Mouse (Mus musculus): ENCODE data around the gene Blcap. TPM values are rescaled to one million over a fixed set of nuclear protein-coding genes. Genes with fewer than 3 reads are reported as not detected.

The Blcap gene
- polyA plus RNA-seq (2014; fragmentation: Nextera tagmentation; extraction: Ambion mirVana) = 51.9 and 53.7 TPM in 2 replicates

DNA sequence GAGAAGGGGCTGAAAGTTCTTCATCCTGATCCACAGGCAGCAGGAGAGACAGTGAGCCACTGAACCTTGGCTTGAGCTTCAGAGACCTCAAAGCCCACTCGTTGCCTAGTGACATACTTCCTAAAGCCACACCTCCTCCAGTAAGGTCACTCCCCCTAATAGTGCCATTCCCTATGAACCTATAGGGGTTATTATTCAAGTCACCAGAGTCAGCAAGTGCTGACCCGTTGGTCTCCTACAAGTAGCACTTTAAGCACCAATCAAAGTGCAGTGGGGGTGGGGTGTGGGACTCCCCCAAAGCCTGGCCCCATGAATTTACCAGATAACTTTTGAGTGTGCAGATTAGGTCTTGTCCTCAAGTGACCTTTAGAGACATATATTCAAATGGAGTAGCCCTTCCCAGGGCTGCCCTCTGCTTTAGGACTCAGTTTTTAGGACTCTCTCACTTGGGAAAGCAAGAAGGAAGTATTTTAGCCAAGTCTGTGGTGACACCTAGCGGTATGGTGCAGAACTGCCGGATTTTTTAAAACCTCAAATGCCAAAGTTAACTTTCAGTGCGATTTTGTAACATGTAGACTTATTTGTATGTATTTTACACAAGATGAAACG is at the start of gene Blcap:
Gene Blcap (minus strand): TSS at position 51 of the 609 bp plus-strand sequence.
- no peaks in the 10 kb centered on the region for H3K27me3 ChIP-seq (replicated peaks; ENCODE audit: control insufficient read depth, insufficient read depth, low read length)
- no peak within 1 kb of the TSS for H3K9ac ChIP-seq (ENCODE audit: low read length)
- 12% methylated on average over 6 of the region's 6 CpGs for whole genome bisulfite sequencing
- no peak within 1 kb of the TSS for H3K27ac ChIP-seq (ENCODE audit: low read depth)
- H3K4me2 ChIP-seq (ENCODE audit: low read length) = no peak within 1 kb of the TSS
- no peaks in the 10 kb centered on the region for H3K36me3 ChIP-seq (ENCODE audit: control insufficient read depth, insufficient read depth, low read length)
- DNase-seq (ENCODE audit: low spot score) (peak; percentile 82), ATAC-seq (replicated peaks; ENCODE audit: low FRiP score, low TSS enrichment, low read depth) (0 out of 2 replicates have a peak, but pooled peaks have one; percentile 17)
- H3K4me3 ChIP-seq (ENCODE audit: low read depth, low read length) = no peak within 1 kb of the TSS
- H3K4me1 ChIP-seq (replicated peaks; ENCODE audit: control insufficient read depth, insufficient read depth, low read length) = peaks cover 9% of the 10 kb centered on the region; the same call in 1 of the 2 replicates
- no peaks in the 10 kb centered on the region for H3K9me3 ChIP-seq (ENCODE audit: control insufficient read depth, low read length)

DNA sequence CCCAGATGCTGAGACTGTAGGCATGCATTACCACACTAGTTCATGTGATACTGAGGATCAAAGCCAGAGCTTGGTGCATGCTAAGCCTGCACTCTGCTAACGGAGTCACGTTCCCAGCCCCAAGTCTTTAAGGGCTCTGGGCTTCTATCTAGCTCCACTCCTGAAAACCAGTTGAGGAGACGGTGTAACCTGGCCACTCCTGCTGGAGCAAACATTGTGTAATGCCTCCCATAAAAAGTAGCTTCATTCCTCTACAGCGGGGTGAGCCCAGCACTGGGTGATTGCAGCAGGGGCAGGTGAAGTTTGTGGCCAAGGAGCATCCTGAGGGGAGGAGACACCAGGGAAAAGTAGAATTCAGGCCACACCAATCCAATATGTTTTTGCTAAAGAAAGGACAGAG is 47.3 kb upstream of the Blcap start:
- WGBS = 75% methylated on average over 4 of the region's 4 CpGs
- DNase-seq (ENCODE audit: low spot score) (no peak), ATAC-seq (replicated peaks; ENCODE audit: low FRiP score, low TSS enrichment, low read depth) (no peak)
- no peaks in the 10 kb centered on the region for H3K9me3 ChIP-seq (ENCODE audit: control insufficient read depth, low read length)
- no peak overlapping the region for H3K27ac ChIP-seq (ENCODE audit: low read depth)
- H3K4me3 ChIP-seq (ENCODE audit: low read depth, low read length) = no peak overlapping the region
- no peak overlapping the region for H3K9ac ChIP-seq (ENCODE audit: low read length)
- H3K27me3 ChIP-seq (replicated peaks; ENCODE audit: control insufficient read depth, insufficient read depth, low read length) = no peaks in the 10 kb centered on the region
- no peaks in the 10 kb centered on the region for H3K36me3 ChIP-seq (ENCODE audit: control insufficient read depth, insufficient read depth, low read length)
- no peak overlapping the region for H3K4me2 ChIP-seq (ENCODE audit: low read length)
- peaks cover 7% of the 10 kb centered on the region; the same call in 1 of the 2 replicates for H3K4me1 ChIP-seq (replicated peaks; ENCODE audit: control insufficient read depth, insufficient read depth, low read length)

DNA sequence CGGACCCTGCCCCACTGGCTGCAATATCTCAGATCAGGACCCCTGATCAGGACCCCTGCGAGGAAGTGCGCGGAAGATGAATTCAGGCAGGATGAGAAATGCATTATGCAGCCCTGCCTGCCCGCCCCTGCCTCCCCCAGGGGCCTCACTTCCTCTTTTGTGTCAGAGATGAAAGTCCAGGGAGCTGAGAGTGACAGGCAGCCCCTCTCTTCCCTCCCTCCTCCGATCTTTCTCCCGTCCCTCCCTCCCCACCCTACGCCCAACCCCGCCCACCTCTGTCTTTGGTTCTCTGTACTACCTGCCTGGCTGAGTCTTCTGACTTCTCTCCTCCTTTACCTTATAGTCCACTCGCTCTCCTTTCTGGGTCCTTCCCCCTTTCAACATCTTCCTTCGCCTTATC is 42.9 kb upstream of the Blcap start:
- Histone ChIP-seq H3K36me3 (ENCODE audit: control insufficient read depth, insufficient read depth, low read length) (no peaks in the 10 kb centered on the region), H3K4me3 (ENCODE audit: low read depth, low read length) (no peak overlapping the region), H3K9me3 (ENCODE audit: control insufficient read depth, low read length) (no peaks in the 10 kb centered on the region), H3K4me1 (replicated peaks; ENCODE audit: control insufficient read depth, insufficient read depth, low read length) (peaks cover 7% of the 10 kb centered on the region; the same call in 1 of the 2 replicates), H3K27ac (ENCODE audit: low read depth) (no peak overlapping the region), H3K4me2 (ENCODE audit: low read length) (peak overlapping the region; percentile 7; the same call in 1 of the 2 replicates), H3K27me3 (replicated peaks; ENCODE audit: control insufficient read depth, insufficient read depth, low read length) (no peaks in the 10 kb centered on the region), H3K9ac (ENCODE audit: low read length) (no peak overlapping the region)
- peak; percentile 65; the same call in 1 of the 2 replicates for ATAC-seq (replicated peaks; ENCODE audit: low FRiP score, low TSS enrichment, low read depth)
- WGBS = 20% methylated on average over 11 of the region's 11 CpGs
- no peak for DNase-seq (ENCODE audit: low spot score)

DNA sequence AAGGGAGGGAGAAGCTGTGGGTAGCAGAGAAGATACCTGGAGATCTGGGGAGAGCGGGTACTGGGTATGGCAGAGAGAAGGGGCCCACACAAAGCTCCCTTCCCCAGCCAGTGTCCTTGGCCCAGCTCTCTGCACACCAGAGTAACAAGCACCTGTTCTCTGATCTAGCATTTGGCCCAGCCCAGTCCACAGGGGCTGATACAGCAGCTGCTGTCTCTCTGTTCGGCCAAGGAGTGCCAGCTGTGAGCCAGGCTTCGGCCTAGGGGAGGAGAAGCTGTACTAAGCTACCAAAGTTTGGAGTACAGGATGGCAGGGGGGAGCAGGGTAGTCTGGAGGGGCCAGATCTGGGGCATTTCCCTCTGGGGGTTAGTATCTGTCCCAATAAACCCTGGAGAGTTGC is 40.7 kb upstream of the Blcap start:
- no peak for DNase-seq (ENCODE audit: low spot score)
- H3K9me3 ChIP-seq (ENCODE audit: control insufficient read depth, low read length) = no peaks in the 10 kb centered on the region
- no peaks in the 10 kb centered on the region for H3K36me3 ChIP-seq (ENCODE audit: control insufficient read depth, insufficient read depth, low read length)
- H3K4me3 ChIP-seq (ENCODE audit: low read depth, low read length) = no peak overlapping the region
- ATAC-seq (replicated peaks; ENCODE audit: low FRiP score, low TSS enrichment, low read depth) = no peak
- peaks cover 22% of the 10 kb centered on the region for H3K4me1 ChIP-seq (replicated peaks; ENCODE audit: control insufficient read depth, insufficient read depth, low read length)
- WGBS = 80% methylated on average over 3 of the region's 3 CpGs
- H3K27me3 ChIP-seq (replicated peaks; ENCODE audit: control insufficient read depth, insufficient read depth, low read length) = no peaks in the 10 kb centered on the region
- H3K27ac ChIP-seq (ENCODE audit: low read depth) = no peak overlapping the region
- H3K9ac ChIP-seq (ENCODE audit: low read length) = no peak overlapping the region
- H3K4me2 ChIP-seq (ENCODE audit: low read length) = no peak overlapping the region

DNA sequence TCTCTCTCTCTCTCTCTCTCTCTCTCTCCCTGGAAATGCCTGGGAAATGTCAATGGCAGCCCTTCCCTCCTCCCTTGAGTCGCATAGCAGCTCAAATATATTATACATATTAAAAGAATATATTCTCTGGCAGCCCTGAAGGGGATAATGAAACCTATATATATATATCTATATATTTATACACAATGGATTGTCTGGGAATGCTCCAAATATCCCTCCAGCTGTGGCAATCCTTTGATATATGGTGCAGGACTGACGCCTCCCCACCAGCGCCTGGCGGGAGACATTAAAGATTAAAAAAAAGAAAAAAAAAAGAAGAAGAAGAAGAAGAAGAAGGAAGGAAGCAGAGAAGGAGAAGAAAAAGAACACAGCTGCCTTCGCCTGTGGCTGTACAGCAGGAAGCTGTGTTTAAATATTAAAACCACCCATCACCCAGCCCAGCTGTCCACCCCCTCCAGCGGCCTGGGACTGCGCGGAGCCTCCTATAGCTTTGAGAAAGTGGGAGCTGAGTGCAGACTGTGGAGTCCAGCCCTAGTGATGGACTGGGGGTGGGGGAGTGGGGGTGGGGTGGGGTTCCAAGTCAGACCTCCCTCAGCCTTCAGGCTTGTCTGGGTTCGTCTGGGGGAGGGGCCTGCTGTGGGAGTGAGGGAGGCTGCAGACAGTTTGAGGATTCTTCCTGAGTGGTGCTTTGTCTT is 36.6 kb upstream of the Blcap start:
- no peaks in the 10 kb centered on the region for H3K27me3 ChIP-seq (replicated peaks; ENCODE audit: control insufficient read depth, insufficient read depth, low read length)
- peak; percentile 69 for DNase-seq (ENCODE audit: low spot score)
- no peaks in the 10 kb centered on the region for H3K9me3 ChIP-seq (ENCODE audit: control insufficient read depth, low read length)
- no peak overlapping the region for H3K9ac ChIP-seq (ENCODE audit: low read length)
- WGBS = 28% methylated on average over 9 of the region's 9 CpGs
- H3K4me2 ChIP-seq (ENCODE audit: low read length) = peak overlapping the region; percentile 20; the same call in 1 of the 2 replicates
- H3K4me1 ChIP-seq (replicated peaks; ENCODE audit: control insufficient read depth, insufficient read depth, low read length) = peaks cover 21% of the 10 kb centered on the region
- ATAC-seq (replicated peaks; ENCODE audit: low FRiP score, low TSS enrichment, low read depth) = peak; percentile 71
- no peaks in the 10 kb centered on the region for H3K36me3 ChIP-seq (ENCODE audit: control insufficient read depth, insufficient read depth, low read length)
- peak overlapping the region; percentile 76 for H3K27ac ChIP-seq (ENCODE audit: low read depth)
- H3K4me3 ChIP-seq (ENCODE audit: low read depth, low read length) = no peak overlapping the region

DNA sequence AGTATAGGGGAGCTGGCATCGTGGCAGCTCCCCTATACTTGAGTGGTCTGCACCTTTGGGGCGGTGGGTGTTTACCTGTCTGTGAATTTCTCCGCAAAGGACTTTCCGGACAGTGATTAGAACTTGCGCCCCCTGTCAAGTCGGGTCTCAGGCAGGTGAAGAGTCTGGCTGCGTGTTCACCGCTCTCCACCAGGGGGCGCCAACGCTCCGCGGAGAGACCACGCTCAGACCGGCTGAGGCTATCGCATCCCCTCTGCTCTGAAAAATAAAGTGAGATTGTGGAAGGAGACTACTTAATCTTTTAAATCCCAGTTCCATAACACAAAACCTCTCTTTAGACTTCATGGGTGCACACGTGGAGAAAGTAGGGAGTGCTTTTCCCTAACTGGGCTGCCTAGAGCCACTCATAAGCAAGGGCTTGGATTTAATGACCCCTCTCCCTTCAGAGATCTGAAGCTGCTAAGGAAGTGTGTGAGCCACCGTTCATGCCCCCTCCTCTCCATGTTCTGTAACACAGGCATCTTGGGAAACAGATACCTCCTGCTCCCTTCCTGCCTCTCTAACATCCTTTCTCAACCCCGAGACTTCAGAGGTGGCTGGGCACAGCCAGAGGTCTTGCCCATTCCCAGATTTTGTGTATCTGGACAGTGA is 34.1 kb upstream of the Blcap start:
- Histone ChIP-seq H3K4me1 (replicated peaks; ENCODE audit: control insufficient read depth, insufficient read depth, low read length) (peaks cover 33% of the 10 kb centered on the region), H3K9ac (ENCODE audit: low read length) (no peak overlapping the region), H3K27ac (ENCODE audit: low read depth) (no peak overlapping the region), H3K4me3 (ENCODE audit: low read depth, low read length) (no peak overlapping the region), H3K27me3 (replicated peaks; ENCODE audit: control insufficient read depth, insufficient read depth, low read length) (no peaks in the 10 kb centered on the region), H3K4me2 (ENCODE audit: low read length) (no peak overlapping the region), H3K36me3 (ENCODE audit: control insufficient read depth, insufficient read depth, low read length) (no peaks in the 10 kb centered on the region), H3K9me3 (ENCODE audit: control insufficient read depth, low read length) (no peaks in the 10 kb centered on the region)
- WGBS = 7% methylated on average over 18 of the region's 18 CpGs
- ATAC-seq (replicated peaks; ENCODE audit: low FRiP score, low TSS enrichment, low read depth) = no peak
- peak; percentile 94 for DNase-seq (ENCODE audit: low spot score)

DNA sequence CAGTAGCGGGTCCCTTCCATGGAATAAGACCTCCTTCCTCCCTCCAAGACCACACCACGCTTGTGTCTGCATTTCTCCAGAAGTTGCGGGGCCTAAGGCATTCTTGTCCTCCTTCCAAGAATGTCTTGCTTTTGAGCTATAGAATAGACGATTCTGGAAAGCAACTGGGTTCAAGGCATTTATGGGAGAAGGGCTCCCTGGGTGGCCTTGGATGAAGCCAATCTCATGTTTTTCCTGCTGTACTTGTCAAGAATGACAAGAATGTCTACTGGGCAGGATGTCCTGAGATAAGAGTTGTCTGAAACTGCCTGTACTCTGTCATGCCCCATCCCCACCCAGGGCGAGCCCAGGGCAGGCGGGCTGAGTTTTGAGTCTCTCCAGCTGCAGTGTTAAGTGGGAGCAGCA is 30.4 kb upstream of the Blcap start:
- no peak overlapping the region for H3K9ac ChIP-seq (ENCODE audit: low read length)
- peak overlapping the region; percentile 38; the same call in 1 of the 2 replicates for H3K27ac ChIP-seq (ENCODE audit: low read depth)
- no peaks in the 10 kb centered on the region for H3K27me3 ChIP-seq (replicated peaks; ENCODE audit: control insufficient read depth, insufficient read depth, low read length)
- DNase-seq (ENCODE audit: low spot score) = peak; percentile 75
- no peaks in the 10 kb centered on the region for H3K36me3 ChIP-seq (ENCODE audit: control insufficient read depth, insufficient read depth, low read length)
- peak; percentile 80 for ATAC-seq (replicated peaks; ENCODE audit: low FRiP score, low TSS enrichment, low read depth)
- no peaks in the 10 kb centered on the region for H3K9me3 ChIP-seq (ENCODE audit: control insufficient read depth, low read length)
- no peak overlapping the region for H3K4me3 ChIP-seq (ENCODE audit: low read depth, low read length)
- no peak overlapping the region for H3K4me2 ChIP-seq (ENCODE audit: low read length)
- 30% methylated on average over 6 of the region's 6 CpGs for WGBS
- peaks cover 17% of the 10 kb centered on the region for H3K4me1 ChIP-seq (replicated peaks; ENCODE audit: control insufficient read depth, insufficient read depth, low read length)

DNA sequence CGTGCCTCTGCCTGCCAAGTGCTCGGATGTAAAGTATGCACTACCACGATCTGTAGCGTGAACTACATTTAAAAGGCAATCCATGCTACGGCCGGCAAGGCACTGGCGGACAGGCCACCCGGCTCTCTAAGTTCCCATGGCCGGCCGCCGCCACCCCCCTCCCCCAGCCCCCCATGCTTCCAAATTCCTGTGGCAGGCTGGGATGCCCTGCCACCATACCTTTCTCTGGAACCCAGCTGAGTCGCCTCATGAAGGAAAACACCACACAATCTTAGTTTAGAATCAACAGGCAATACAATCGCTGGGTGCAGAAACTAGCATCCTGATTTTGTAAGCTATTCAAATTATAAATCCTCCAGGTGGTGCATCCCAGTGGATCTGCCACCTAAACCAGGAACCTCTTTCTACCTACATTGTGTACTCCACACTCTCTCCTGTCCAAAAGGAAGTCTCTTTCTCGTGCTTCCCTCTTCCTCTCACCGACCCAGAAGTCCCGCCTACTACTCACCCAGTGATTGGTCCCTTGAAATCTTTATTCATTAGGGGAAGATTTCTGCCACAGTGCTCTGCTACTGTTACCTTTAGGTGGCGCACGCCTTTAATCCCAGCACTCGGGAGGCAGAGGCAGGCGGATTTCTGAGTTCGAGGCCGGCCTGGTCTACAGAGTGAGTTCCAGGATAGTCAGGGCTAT is 25.9 kb upstream of the Blcap start:
- Histone ChIP-seq H3K36me3 (ENCODE audit: control insufficient read depth, insufficient read depth, low read length) (no peaks in the 10 kb centered on the region), H3K9ac (ENCODE audit: low read length) (no peak overlapping the region), H3K27me3 (replicated peaks; ENCODE audit: control insufficient read depth, insufficient read depth, low read length) (no peaks in the 10 kb centered on the region), H3K4me2 (ENCODE audit: low read length) (peak overlapping the region; percentile 22; the same call in 1 of the 2 replicates), H3K4me3 (ENCODE audit: low read depth, low read length) (no peak overlapping the region), H3K4me1 (replicated peaks; ENCODE audit: control insufficient read depth, insufficient read depth, low read length) (peaks cover 10% of the 10 kb centered on the region), H3K9me3 (ENCODE audit: control insufficient read depth, low read length) (no peaks in the 10 kb centered on the region), H3K27ac (ENCODE audit: low read depth) (no peak overlapping the region)
- 66% methylated on average over 22 of the region's 22 CpGs for WGBS
- no peak for DNase-seq (ENCODE audit: low spot score)
- ATAC-seq (replicated peaks; ENCODE audit: low FRiP score, low TSS enrichment, low read depth) = no peak

All from intestine, embryonic 14.5 days (tissue).